Mouse (Mus musculus) neural tube, embryonic 15.5 days (tissue): ENCODE data around the gene Nat8f1. TPM values are rescaled to one million over a fixed set of nuclear protein-coding genes. Genes with fewer than 3 reads are reported as not detected.

ENCODE experiments used
- ATAC-seq: fragments of 200-750 bp; cut with Nextera tagmentation; 2 replicates; pipeline ENCODE4 v1.8.0; 2017; ENCODE audit warnings: mild to moderate bottlenecking, moderate TSS enrichment, moderate library complexity; ENCODE audit not compliant: low FRiP score
- H3K27ac ChIP-seq: fragments of 300-500 bp; sonication (generic); replicated peaks from 2 replicates; pipeline ENCODE4 v1.5.1; 2015; ENCODE audit warnings: mild to moderate bottlenecking, inconsistent platforms
- H3K27me3 ChIP-seq: fragments of 300-500 bp; sonication (generic); replicated peaks from 2 replicates; pipeline ENCODE4 v1.6.1; 2015; ENCODE audit warnings: inconsistent platforms
- H3K36me3 ChIP-seq: fragments of 300-500 bp; sonication (generic); 2 replicates; pipeline ENCODE4 v1.6.1; 2015; ENCODE audit warnings: inconsistent platforms
- H3K4me1 ChIP-seq: fragments of 300-500 bp; sonication (generic); 2 replicates; pipeline ENCODE4 v1.6.1; 2015; ENCODE audit warnings: inconsistent platforms
- H3K4me2 ChIP-seq: fragments of 300-500 bp; sonication (generic); 2 replicates; pipeline ENCODE4 v1.6.1; 2015; ENCODE audit warnings: inconsistent platforms, mild to moderate bottlenecking, moderate library complexity
- H3K4me3 ChIP-seq: fragments of 300-500 bp; sonication (generic); replicated peaks from 2 replicates; pipeline ENCODE4 v1.5.1; 2015; ENCODE audit warnings: mild to moderate bottlenecking, inconsistent platforms
- H3K9ac ChIP-seq: fragments of 300-500 bp; sonication (generic); replicated peaks from 2 replicates; pipeline ENCODE4 v1.6.1; 2015; ENCODE audit warnings: mild to moderate bottlenecking, inconsistent platforms
- H3K9me3 ChIP-seq: fragments of 300-500 bp; sonication (generic); replicated peaks from 2 replicates; pipeline ENCODE4 v1.6.1; 2016; ENCODE audit warnings: inconsistent platforms
- WGBS: fragments of 180-500 bp; shearing (Covaris S2); methylation state at CpG from one replicate; pipeline ENCODE4 v1.1.7; 2015; ENCODE audit warnings: mixed read lengths; 5-methylcytosine and 5-hydroxymethylcytosine counted together
- polyA plus RNA-seq: library from polyadenylated mRNA; unstranded; fragments of >200 nt; fragmentation: Nextera tagmentation; extraction: Ambion mirVana; gene quantifications from 2 replicates; pipeline ENCODE4 v1.2.1, GENCODE M21; 2015

Nat8f1 gene
- polyA plus RNA-seq, 1 experiment from 2014 or later = 21.6 TPM

- no peaks in the 10 kb centered on the region for H3K36me3 ChIP-seq
- no peak overlapping the region for H3K4me2 ChIP-seq
- no peak overlapping the region for H3K27ac ChIP-seq
- H3K4me3 ChIP-seq = no peak overlapping the region
- no peak for ATAC-seq
- 89% methylated on average over 2 of the region's 2 CpGs for WGBS
- 0 out of 2 replicates have a peak, but pooled peaks cover 4% of the 10 kb centered on the region for H3K4me1 ChIP-seq
- no peaks in the 10 kb centered on the region for H3K9me3 ChIP-seq
- no peak overlapping the region for H3K9ac ChIP-seq
- H3K27me3 ChIP-seq = no peaks in the 10 kb centered on the region
Measured at GRCm38 (mm10) chr6:85863840-85864239, 51.6 kb downstream of the Nat8f1 start.

DNA sequence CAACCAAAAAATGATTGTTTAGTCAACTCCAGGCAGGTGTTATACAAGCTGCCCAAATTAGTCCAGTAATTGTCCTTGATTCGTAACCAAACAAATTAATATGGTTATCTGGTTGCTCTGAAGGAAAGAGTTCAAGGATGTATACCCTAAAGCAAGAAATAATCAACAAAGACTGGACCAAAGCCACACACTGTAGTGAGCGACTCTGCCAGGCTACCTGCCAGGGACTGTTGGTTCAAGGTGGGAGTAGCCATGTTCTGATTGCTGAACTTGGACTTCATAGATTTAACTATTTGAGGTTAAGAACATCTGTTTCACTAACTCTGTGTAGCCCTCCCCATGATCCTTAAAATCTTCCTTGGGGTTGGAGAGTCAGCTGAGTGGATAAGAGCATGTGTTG, 52.4 kb downstream of the Nat8f1 start:
- Histone ChIP-seq H3K9ac (no peak overlapping the region), H3K27ac (no peak overlapping the region), H3K4me2 (no peak overlapping the region), H3K4me1 (0 out of 2 replicates have a peak, but pooled peaks cover 4% of the 10 kb centered on the region), H3K36me3 (no peaks in the 10 kb centered on the region), H3K9me3 (no peaks in the 10 kb centered on the region), H3K4me3 (no peak overlapping the region), H3K27me3 (no peaks in the 10 kb centered on the region)
- WGBS = 90% methylated on average over 2 of the region's 2 CpGs
- ATAC-seq = no peak

DNA sequence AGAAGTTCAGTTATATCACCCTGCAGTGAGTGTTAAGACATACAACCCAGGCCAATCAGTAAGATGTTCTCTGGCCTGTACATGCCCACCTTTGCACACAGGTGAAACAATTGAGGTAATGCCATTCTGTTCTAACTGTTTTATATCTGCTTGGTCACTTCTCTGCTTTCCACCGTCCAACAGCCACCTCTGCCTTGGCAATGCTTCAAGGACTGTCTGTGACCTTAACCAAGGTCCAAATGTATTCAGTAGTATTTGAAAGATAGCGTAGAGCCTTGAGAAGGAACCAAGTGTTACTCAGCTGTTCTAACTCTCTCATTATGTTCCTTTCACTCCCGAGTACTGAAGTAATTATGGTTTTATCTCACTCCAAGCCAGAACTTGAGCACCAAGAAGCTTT, 52.9 kb downstream of the Nat8f1 start:
- ATAC-seq = no peak
- no peak overlapping the region for H3K9ac ChIP-seq
- H3K27me3 ChIP-seq = no peaks in the 10 kb centered on the region
- H3K27ac ChIP-seq = no peak overlapping the region
- H3K9me3 ChIP-seq = no peaks in the 10 kb centered on the region
- H3K4me1 ChIP-seq = 0 out of 2 replicates have a peak, but pooled peaks cover 4% of the 10 kb centered on the region
- H3K4me2 ChIP-seq = no peak overlapping the region
- no peak overlapping the region for H3K4me3 ChIP-seq
- WGBS = 84% methylated on average over 3 of the region's 3 CpGs
- no peaks in the 10 kb centered on the region for H3K36me3 ChIP-seq

- H3K9ac ChIP-seq = no peak overlapping the region
- H3K4me1 ChIP-seq = 0 out of 2 replicates have a peak, but pooled peaks cover 4% of the 10 kb centered on the region
- WGBS = 89% methylated on average over 3 of the region's 3 CpGs
- no peaks in the 10 kb centered on the region for H3K9me3 ChIP-seq
- H3K27me3 ChIP-seq = no peaks in the 10 kb centered on the region
- no peak overlapping the region for H3K27ac ChIP-seq
- ATAC-seq = no peak
- H3K4me3 ChIP-seq = no peak overlapping the region
- no peaks in the 10 kb centered on the region for H3K36me3 ChIP-seq
- no peak overlapping the region for H3K4me2 ChIP-seq
Measured at GRCm38 (mm10) chr6:85861247-85861646, 54.2 kb downstream of the Nat8f1 start.

Other genes with a start within 250 kb of the Nat8f1 start
- gene Nat8f7, start 202.5 kb downstream of the Nat8f1 start, polyA plus RNA-seq = not detected in 2 replicates
- gene Nat8f3, start 149.9 kb downstream of the Nat8f1 start, polyA plus RNA-seq = 0.18 and 0.44 TPM in 2 replicates
- gene Nat8f6, start 94.7 kb downstream of the Nat8f1 start, polyA plus RNA-seq = not detected in 2 replicates
- 0.20 TPM in 1 of 2 replicates, not detected in the other for gene Nat8f5, start 94.7 kb downstream of the Nat8f1 start, polyA plus RNA-seq
- gene Nat8, start 83.6 kb downstream of the Nat8f1 start, polyA plus RNA-seq = 0.32 TPM in 1 of 2 replicates, not detected in the other
- gene Nat8f2, start 46.5 kb downstream of the Nat8f1 start, polyA plus RNA-seq = 0.05 TPM in 1 of 2 replicates, not detected in the other
- gene Nat8f4, start 10.8 kb downstream of the Nat8f1 start, polyA plus RNA-seq = 4.5 and 4.8 TPM in 2 replicates
- 50.5 and 52.4 TPM in 2 replicates for gene Tprkb, start 3.8 kb downstream of the Nat8f1 start, polyA plus RNA-seq
- 47.8 and 55.0 TPM in 2 replicates for gene Dusp11, start 46.0 kb upstream of the Nat8f1 start, polyA plus RNA-seq
- not detected in 2 replicates for gene Figla, start 100.5 kb upstream of the Nat8f1 start, polyA plus RNA-seq
- 107 and 130 TPM in 2 replicates for gene Add2, start 113.0 kb upstream of the Nat8f1 start, polyA plus RNA-seq